Mouse (Mus musculus): ENCODE results near the gene Tanc1. TPM values are rescaled to one million over a fixed set of nuclear protein-coding genes. Genes with fewer than 3 reads are reported as not detected.
A peak's percentile ranks its signal among the peaks of the same experiment; 100 is the strongest.

Tanc1 gene
- polyA plus RNA-seq, 1 experiment from 2014 or later = 8.9 TPM

GRCm38 (mm10) chr2:59598286-59598685, 13.6 kb upstream of the Tanc1 start:
- Histone ChIP-seq H3K36me3 (no peaks in the 10 kb centered on the region), H3K4me2 (no peak overlapping the region), H3K4me1 (replicated peaks) (peaks cover 26% of the 10 kb centered on the region), H3K4me3 (no peak overlapping the region), H3K27me3 (no peaks in the 10 kb centered on the region), H3K9me3 (no peaks in the 10 kb centered on the region), H3K9ac (no peak overlapping the region), H3K27ac (no peak overlapping the region)
- WGBS = 89% methylated on average over 6 of the region's 6 CpGs
- ATAC-seq (ENCODE audit: low FRiP score) = no peak

GRCm38 (mm10) chr2:59598894-59599293, 12.9 kb upstream of the Tanc1 start:
- no peak overlapping the region for H3K4me2 ChIP-seq
- H3K27me3 ChIP-seq = no peaks in the 10 kb centered on the region
- no peak overlapping the region for H3K9ac ChIP-seq
- no peak overlapping the region for H3K27ac ChIP-seq
- ATAC-seq (ENCODE audit: low FRiP score) = no peak
- no peak overlapping the region for H3K4me3 ChIP-seq
- no peaks in the 10 kb centered on the region for H3K36me3 ChIP-seq
- H3K9me3 ChIP-seq = no peaks in the 10 kb centered on the region
- H3K4me1 ChIP-seq (replicated peaks) = peaks cover 20% of the 10 kb centered on the region
- WGBS = 10% methylated on average over 4 of the region's 4 CpGs

DNA sequence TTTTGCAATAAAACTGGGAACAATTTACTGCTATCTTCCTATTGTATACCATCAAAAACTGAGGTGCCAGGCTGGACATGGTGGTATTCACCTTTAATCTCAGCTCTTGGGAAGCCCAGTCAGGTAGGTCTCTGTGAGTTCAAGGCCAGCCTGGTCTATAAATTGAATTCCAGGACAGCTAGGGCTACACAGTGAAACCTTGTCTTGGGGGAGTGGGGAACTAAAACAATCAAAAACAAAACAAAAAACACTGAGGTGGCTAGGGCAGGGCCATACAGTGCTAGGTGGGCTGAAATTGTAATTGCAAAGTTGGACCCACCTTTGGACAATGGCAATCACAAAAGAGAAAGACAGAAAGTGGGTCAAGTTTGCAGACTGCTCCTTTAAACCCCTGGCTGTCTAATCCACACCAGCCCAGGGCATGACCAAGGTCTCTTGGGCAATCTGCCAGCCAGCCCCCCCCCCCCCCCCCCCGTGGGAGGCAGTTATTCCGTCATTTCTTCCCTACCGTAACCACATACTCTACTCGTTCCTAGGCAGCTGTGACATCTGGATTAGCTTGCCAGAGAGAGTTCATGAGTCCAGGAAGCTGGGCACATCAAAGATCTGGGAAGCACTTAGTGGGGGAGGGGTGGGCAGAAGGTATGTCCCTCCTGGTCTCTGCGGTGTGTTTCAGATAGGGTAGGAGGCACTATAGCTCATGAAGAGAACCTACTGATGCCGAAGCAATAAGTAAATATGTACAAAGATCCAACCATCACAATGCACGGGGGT, 12.3 kb upstream of the Tanc1 start:
- Histone ChIP-seq H3K36me3 (no peaks in the 10 kb centered on the region), H3K4me2 (no peak overlapping the region), H3K4me3 (no peak overlapping the region), H3K4me1 (replicated peaks) (peaks cover 17% of the 10 kb centered on the region), H3K9ac (no peak overlapping the region), H3K27me3 (no peaks in the 10 kb centered on the region), H3K9me3 (no peaks in the 10 kb centered on the region), H3K27ac (no peak overlapping the region)
- 0 out of 2 replicates have a peak, but pooled peaks have one; percentile 43 for ATAC-seq (ENCODE audit: low FRiP score)
- 30% methylated on average over 7 of the region's 7 CpGs for WGBS

- Histone ChIP-seq H3K4me3 (no peak overlapping the region), H3K4me2 (no peak overlapping the region), H3K36me3 (no peaks in the 10 kb centered on the region), H3K27ac (no peak overlapping the region), H3K4me1 (replicated peaks) (peaks cover 17% of the 10 kb centered on the region), H3K27me3 (no peaks in the 10 kb centered on the region), H3K9ac (no peak overlapping the region), H3K9me3 (no peaks in the 10 kb centered on the region)
- WGBS = 69% methylated on average over 19 of the region's 19 CpGs
- no peak for ATAC-seq (ENCODE audit: low FRiP score)
These were observed 11.6 kb upstream of the Tanc1 start for GRCm38 (mm10) chr2:59600123-59600840.

DNA sequence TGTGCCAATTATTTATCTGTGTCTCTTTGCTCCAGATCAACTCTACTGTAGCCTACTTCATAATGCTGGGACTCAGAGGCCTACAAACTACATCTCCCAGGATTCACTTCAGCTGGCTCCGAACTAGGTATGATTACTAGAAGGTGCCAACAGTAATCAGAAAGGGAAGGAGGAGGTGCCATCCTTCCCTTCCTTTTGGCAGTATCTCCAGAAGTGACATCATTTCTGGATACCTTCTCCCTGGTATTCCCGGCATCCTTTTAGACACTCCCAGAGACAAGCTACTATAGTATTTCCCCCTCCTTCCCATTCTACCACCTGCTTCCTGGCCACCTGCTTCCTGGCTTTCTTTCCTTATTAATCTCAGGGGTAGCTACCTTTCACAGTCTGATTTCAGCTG, 10.9 kb upstream of the Tanc1 start:
- Histone ChIP-seq H3K27ac (no peak overlapping the region), H3K4me2 (no peak overlapping the region), H3K4me3 (no peak overlapping the region), H3K4me1 (replicated peaks) (peaks cover 17% of the 10 kb centered on the region), H3K36me3 (no peaks in the 10 kb centered on the region), H3K9me3 (no peaks in the 10 kb centered on the region), H3K27me3 (no peaks in the 10 kb centered on the region), H3K9ac (no peak overlapping the region)
- no peak for ATAC-seq (ENCODE audit: low FRiP score)
- WGBS = 93% methylated on average over 2 of the region's 2 CpGs

DNA sequence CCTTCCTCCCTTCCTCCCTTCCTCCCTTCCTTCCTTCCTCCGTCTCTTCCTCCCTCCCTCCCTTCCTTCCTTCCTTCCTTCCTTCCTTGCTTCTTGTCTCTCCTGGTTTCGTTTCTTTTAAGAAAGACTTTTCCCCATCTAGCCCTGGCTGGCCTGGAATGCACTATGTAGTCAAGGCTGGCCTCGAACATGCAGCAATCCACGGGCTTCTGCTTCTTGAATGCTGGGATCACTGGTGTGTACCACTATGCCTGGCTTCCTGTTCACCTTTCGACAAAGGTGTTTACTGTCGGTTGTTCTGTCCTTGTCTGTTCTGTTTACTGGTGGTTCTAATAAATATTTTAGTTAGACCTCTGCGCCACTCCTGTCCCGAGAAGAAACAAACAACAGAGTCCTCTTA, 10.4 kb upstream of the Tanc1 start:
- 93% methylated on average over 8 of the region's 8 CpGs for WGBS
- Histone ChIP-seq H3K9me3 (no peaks in the 10 kb centered on the region), H3K4me1 (replicated peaks) (peaks cover 17% of the 10 kb centered on the region), H3K27me3 (no peaks in the 10 kb centered on the region), H3K4me3 (no peak overlapping the region), H3K36me3 (no peaks in the 10 kb centered on the region), H3K27ac (no peak overlapping the region), H3K4me2 (no peak overlapping the region), H3K9ac (no peak overlapping the region)
- ATAC-seq (ENCODE audit: low FRiP score) = no peak

- 0 out of 2 replicates have a peak, but pooled peaks cover 4% of the 10 kb centered on the region for H3K27me3 ChIP-seq
- no peak for ATAC-seq (ENCODE audit: low FRiP score)
- WGBS = 70% methylated on average over 5 of the region's 5 CpGs
- no peak overlapping the region for H3K4me2 ChIP-seq
- no peak overlapping the region for H3K27ac ChIP-seq
- H3K36me3 ChIP-seq = no peaks in the 10 kb centered on the region
- H3K4me1 ChIP-seq (replicated peaks) = peaks cover 23% of the 10 kb centered on the region
- H3K9me3 ChIP-seq = no peaks in the 10 kb centered on the region
- H3K4me3 ChIP-seq = no peak overlapping the region
- no peak overlapping the region for H3K9ac ChIP-seq
These were observed 2.9 kb upstream of the Tanc1 start for GRCm38 (mm10) chr2:59608958-59609357.

DNA sequence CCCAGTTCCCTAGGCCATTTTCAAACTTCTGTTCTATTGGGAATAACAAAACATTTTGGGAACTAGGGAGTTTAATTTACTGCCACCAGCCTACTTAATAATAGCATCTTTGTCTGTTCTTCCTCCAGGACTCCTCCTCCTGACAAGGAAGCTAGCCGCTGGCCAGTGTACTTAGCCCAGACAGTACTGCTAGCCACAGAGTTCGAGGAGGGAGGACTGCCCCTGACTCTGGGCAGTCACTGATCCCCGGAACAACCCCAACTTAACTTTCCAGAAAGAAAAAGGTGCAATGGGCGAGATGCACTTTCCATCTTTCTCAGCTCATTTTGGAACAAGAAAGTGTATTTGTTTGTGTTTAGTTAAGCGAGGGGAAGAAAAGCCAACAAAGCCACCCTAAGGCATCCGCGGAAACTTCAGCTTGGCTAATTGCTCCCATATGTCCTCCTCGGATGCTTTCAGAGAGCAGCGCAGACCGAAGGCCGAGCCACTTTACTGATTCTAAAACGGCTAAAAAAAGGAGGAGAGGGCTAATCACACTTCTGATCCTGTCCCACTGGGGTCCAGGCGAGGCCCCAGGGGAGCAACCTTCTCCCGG, 529 bp upstream of the Tanc1 start:
- ATAC-seq (ENCODE audit: low FRiP score) = no peak; the same call in 1 of the 2 replicates
- Histone ChIP-seq H3K27ac (peak overlapping the region; percentile 80; the same call in 1 of the 2 replicates), H3K4me3 (peak overlapping the region; percentile 87), H3K4me1 (replicated peaks) (peaks cover 24% of the 10 kb centered on the region), H3K4me2 (peak overlapping the region; percentile 100), H3K27me3 (0 out of 2 replicates have a peak, but pooled peaks cover 4% of the 10 kb centered on the region), H3K9ac (peak overlapping the region; percentile 83), H3K9me3 (no peaks in the 10 kb centered on the region), H3K36me3 (no peaks in the 10 kb centered on the region)
- 1% methylated on average over 14 of the region's 14 CpGs for WGBS

DNA sequence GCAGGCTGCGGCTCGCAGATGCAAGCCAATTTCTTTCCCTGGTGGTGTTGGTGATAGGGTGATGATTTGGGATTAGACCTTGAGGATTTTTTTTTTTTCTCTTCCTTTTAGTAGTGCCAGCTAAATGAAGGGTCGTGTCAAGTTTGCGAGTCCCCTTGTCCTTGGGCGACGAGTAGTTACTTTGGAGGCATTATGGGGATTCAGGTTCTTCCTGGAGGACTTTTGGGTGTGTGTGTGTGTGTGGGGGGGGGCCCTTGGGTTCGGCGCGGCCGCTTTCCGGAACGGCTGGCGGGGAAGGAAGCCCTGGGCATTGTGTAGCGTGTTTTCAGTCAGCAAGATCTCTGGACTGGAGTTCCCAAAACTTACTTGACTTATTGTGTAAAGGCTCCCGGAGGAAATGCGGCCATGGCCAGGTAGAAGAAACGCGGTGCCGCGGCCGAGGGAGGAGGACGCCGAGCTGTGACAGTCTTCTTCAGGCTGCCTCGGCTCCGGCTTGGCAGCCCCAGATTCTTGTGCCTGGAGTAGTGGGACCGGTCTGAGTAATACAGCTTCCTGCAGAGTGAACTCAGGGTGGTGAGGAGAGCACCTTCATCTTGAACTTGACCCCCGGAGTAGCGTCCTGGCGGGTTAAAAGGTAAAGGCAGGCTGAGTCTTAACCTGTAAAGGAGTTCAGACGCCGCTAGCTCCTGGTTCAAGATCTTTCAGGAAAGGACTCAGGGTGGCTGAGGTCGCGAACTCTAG, 1.1 kb downstream of the Tanc1 start:
- Histone ChIP-seq H3K27ac (no peak overlapping the region), H3K4me2 (peak overlapping the region; percentile 100), H3K9me3 (no peaks in the 10 kb centered on the region), H3K36me3 (no peaks in the 10 kb centered on the region), H3K4me1 (replicated peaks) (peaks cover 24% of the 10 kb centered on the region), H3K27me3 (0 out of 2 replicates have a peak, but pooled peaks cover 4% of the 10 kb centered on the region), H3K9ac (peak overlapping the region; percentile 83), H3K4me3 (peak overlapping the region; percentile 87)
- peak; percentile 48; the same call in 1 of the 2 replicates for ATAC-seq (ENCODE audit: low FRiP score)
- under 1% methylated on average over 33 of the region's 33 CpGs for WGBS

DNA sequence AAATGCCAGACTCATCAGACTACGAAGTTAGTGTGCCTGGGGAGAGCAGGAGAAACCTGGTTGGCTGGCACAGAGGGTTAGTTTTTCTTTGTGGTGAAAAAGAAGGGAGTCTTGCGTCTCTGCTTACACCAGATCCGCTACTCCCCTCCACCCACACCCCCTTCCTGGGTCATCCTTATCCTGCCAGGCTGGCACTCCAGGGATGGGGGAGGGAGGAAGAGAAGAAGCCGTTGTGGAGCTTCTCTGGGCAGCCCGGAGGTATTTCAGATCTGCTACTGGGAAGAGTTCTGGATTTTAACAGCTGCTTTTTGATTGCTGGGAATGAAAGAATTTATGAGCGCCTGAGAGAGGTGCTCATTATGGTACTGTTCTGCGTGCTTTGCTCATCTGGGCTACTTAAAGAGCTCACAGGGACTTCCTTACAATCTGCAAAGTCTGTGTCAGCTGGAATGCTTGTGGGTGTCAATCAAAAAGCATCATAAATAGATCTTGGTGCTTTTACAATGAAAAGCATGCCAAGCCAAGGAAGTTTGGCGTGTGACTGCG, 1.7 kb downstream of the Tanc1 start:
- Histone ChIP-seq H3K4me1 (replicated peaks) (peaks cover 24% of the 10 kb centered on the region), H3K9ac (peak overlapping the region; percentile 83), H3K4me2 (peak overlapping the region; percentile 100), H3K36me3 (no peaks in the 10 kb centered on the region), H3K27me3 (0 out of 2 replicates have a peak, but pooled peaks cover 4% of the 10 kb centered on the region), H3K4me3 (peak overlapping the region; percentile 87), H3K27ac (no peak overlapping the region), H3K9me3 (no peaks in the 10 kb centered on the region)
- ATAC-seq (ENCODE audit: low FRiP score) = no peak
- WGBS = 11% methylated on average over 9 of the region's 9 CpGs

- 0 out of 2 replicates have a peak, but pooled peaks cover 4% of the 10 kb centered on the region for H3K27me3 ChIP-seq
- no peak overlapping the region for H3K9ac ChIP-seq
- H3K4me3 ChIP-seq = no peak overlapping the region
- peaks cover 17% of the 10 kb centered on the region for H3K4me1 ChIP-seq (replicated peaks)
- WGBS = 67% methylated on average over 2 of the region's 2 CpGs
- no peaks in the 10 kb centered on the region for H3K36me3 ChIP-seq
- no peak overlapping the region for H3K4me2 ChIP-seq
- H3K27ac ChIP-seq = no peak overlapping the region
- no peaks in the 10 kb centered on the region for H3K9me3 ChIP-seq
- no peak for ATAC-seq (ENCODE audit: low FRiP score)
These were observed 5.0 kb downstream of the Tanc1 start for GRCm38 (mm10) chr2:59616890-59617289.
